Mouse (Mus musculus) gastrocnemius, postnatal 4 days (tissue): ENCODE results near the gene Slc12a8. TPM values are rescaled to one million over a fixed set of nuclear protein-coding genes. Genes with fewer than 3 reads are reported as not detected.
A peak's percentile ranks its signal among the peaks of the same experiment; 100 is the strongest.

Experiments used
- DNase-seq, 2 experiments: peaks; one replicate each; pipeline ENCODE4 v3.0.0; 2021 to 2022; ENCODE audit warnings: low spot score in 2 of 2, mixed read lengths in 2 of 2
- total RNA-seq, 2 experiments: library from RNA; stranded (reverse); gene quantifications; 2 replicates each; pipeline ENCODE4 v1.2.3; 2021

The Slc12a8 gene
- total RNA-seq, 2 experiments from 2014 or later: 0.52 TPM

GRCm38 (mm10) chr16:33609554-33609953, 92.4 kb downstream of the Slc12a8 start:
- no peak for DNase-seq

DNA sequence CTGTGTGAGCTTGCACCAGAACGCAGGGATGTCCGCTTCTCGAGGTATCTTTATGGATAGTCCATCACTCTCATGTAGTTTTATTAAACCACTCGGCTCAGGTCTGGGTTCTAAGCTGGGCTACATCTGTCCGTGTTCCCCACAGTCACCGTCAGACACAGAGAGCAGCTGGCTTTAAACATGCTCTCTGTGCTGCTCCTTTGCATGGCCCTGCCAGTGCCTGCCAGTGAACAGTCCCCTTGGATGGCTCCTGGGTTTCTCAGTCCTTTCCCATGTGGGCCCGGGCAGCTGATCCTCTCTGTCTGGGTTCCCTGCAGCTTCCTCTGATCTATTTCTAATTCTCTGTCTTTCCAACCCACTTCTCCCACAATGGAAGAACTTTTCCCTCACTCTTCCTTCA, 93.3 kb downstream of the Slc12a8 start:
- DNase-seq: no peak

- DNase-seq: no peak
Observed at GRCm38 (mm10) chr16:33611291-33611690, 94.2 kb downstream of the Slc12a8 start.

DNA sequence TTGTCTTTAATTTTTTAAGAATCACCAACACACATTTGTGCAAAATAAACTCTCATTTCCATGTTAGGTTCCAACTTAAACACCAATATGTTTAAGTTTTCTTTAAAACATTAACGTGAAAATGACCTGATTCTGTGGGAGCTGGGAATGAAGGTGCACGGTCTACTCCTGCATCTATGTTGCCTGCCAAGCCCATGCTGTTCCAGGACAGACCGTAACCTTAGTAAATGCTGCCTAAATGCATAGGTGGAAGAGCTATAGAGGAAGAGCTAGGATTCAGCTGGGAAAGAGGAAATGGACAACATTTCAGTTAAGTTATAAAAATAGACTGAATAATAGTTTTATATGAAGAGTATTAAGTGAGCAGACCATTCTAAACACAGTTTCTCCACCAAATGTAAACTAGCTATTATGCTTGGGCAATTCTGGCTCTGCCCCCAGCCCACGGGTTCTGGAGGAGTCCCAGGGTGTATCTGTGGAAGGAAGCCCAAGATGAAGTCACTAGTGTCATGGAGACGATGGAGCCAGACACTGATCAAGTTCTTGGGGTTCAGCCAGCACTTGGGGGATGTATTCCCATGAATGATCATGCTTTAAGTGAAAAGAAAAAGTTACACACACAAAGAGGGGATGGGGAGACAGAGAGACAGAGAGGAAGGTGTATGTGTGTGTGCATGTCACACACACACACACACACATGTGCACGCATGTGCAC, 95.1 kb downstream of the Slc12a8 start:
- DNase-seq: peak in 1 of 2 experiments; percentile 74

DNA sequence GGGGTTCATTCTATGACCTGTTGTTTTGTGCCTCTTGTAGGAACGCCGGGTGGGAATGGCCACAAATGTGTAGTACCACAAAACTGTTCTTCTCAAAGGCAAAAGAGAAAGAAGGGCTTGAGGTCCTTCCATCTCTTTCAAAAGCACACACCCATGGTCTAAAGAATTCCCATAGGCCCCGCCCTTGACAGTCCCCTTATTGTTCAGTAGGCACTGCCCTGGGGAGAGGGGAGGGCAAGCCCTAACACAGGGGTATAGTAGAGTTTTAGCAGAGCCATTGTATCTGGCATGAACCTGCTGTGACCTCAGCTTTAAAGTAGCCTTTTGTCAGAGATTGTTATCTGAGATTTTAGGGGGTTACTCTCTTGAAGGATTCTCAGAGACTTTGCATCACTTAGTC, 98.9 kb downstream of the Slc12a8 start:
- no peak for DNase-seq

DNA sequence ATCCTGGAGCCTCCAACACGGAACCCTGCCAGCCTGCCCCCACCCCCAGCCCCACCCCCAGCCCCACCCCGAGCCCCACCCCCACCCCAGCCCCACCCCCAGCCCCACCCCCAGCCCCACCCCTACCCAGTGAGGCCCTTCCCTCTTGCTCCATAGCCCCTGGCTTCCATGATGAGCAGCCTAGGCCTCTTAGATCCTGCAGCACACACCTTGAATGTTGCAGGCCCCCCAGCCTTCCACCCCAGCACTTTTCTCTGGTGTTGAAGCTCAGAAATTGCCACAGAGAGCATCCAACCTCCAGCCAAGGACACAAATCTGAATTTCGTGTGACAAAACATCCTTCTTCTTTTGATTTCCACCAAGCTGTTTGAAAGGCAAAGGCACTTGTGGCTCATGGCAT, 104.7 kb downstream of the Slc12a8 start:
- DNase-seq: no peak

- DNase-seq: no peak
Observed at GRCm38 (mm10) chr16:33624586-33624985, 107.5 kb downstream of the Slc12a8 start.

- no peak for DNase-seq
Observed at GRCm38 (mm10) chr16:33629539-33629938, 112.4 kb downstream of the Slc12a8 start.

- DNase-seq: no peak
Observed at GRCm38 (mm10) chr16:33635836-33636595, 118.9 kb downstream of the Slc12a8 start.

DNA sequence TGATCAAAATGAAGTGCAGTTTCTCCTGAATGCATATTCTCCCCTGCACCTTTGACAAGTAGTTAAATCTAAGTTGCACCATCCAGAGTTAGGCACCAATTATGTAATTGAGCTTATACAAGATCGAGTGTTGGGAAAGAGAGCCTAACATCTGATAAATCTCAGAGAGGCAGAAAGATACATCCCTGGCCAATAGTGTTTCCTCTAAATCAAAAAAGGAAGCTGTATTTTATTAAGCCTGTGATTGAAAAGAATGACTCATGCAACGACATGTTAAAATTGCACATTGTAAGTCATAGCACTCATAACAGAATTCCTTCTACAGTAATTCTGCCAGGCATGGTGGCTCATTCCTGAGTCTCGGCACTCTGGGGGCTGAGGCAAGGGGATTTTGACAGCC, 124.7 kb downstream of the Slc12a8 start:
- DNase-seq: no peak

DNA sequence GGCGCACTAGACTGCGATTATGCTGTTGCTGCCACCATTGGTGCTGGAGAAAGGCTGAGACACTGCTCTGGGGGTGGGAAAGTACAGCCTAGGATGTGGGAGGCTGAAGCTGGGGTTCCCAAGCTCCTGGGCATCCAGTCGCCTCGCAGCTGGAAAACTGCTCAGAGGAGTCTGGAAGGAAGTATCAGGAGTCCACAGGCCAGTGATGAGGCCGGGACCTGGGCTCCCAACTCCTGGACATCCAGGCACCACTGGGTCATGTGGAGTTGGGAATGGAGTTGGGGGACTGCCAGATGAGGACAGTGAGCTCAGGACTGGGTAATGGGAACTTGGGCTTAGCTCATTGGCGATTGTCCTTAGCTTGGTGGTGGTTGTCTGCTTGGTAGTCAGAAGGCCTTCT, 136.0 kb downstream of the Slc12a8 start:
- no peak for DNase-seq

- no peak for DNase-seq
Observed at GRCm38 (mm10) chr16:33655443-33655842, 138.3 kb downstream of the Slc12a8 start.

DNA sequence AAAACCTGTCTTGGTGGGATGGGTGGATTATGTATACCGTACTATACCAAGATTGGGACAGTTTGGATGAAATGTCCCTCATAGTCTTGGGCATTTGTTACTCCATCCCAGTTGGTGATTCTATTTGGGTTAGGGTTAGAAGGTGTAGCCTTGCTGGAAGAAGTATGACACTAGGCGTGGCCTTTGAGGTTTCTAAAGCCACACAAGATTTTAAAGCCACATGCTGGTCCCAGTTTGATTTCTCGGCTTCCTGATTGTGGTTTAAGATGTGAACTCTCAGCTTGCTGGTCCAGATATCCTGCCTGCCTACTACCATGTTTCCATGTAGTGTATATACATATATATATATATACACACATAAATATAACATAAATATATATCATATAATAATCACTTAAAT, 140.1 kb downstream of the Slc12a8 start:
- no peak for DNase-seq

GRCm38 (mm10) chr16:33658121-33658520, 141.0 kb downstream of the Slc12a8 start:
- no peak for DNase-seq

GRCm38 (mm10) chr16:33659521-33659920, 142.4 kb downstream of the Slc12a8 start:
- DNase-seq: no peak

DNA sequence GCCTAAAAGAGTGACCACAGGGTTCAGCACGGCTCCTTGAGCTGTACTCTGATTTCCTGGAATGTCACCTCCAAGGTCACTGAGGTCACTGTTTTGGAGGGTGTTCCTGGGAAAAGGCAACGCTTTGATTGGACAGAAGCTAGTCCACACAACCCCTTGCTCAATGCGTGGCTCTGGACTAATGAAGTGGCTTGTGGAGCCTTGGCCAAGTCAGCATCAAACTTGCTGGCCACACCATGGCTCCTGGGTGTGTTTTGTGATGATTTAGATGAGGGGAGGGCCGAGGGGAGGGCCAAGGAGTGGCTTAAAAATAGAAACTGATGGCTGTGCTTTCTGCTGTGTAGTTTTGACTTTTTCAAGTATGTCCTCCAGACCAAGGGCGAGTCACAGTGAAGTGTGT, 143.0 kb downstream of the Slc12a8 start:
- DNase-seq: no peak

DNA sequence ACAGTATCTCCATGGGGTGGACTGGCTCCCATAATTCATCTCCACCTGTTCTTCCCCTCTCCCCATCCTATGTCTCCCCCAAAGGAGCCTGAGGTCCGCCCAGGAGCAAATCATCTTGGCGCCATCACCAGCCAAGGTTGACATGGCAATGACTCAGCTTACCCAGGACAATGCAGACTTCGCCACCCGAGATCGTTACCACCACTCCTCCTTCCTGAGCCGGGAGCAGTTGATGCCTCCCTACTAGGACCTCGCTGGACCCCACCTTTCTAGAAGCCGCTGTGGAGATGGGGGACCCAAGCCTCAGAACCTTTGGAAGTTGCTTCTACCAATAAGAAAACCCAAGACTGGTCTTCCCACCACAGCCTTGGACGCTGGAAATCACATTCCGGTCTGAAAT, 145.7 kb downstream of the Slc12a8 start:
- DNase-seq: no peak

GRCm38 (mm10) chr16:33666226-33666625, 149.1 kb downstream of the Slc12a8 start:
- no peak for DNase-seq

DNA sequence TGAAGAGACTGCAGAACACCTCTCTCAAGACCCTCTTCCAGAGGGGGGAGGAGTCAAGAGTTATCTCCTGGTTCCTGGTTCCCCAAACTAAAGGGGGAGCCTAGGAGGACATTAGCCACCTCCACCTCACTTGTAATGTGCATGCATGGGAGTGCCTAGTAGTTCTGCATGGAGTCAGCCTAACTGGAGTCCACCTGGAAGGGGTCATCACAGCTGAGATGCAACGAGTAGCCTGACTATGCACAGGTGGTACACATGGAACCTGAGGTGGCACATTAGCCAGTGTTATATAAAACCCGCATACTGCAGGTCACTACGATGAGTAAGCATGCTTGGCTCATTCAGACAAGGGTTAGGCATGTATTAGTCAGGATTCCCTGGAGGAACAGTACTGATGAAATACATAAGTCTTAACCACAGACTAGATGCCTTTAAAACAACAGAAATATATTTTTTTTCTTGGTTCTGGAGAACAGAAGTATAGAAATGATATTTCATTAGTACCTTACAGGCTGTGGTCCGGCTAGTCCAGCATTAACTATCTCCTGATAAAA, 149.9 kb downstream of the Slc12a8 start:
- DNase-seq: no peak

DNA sequence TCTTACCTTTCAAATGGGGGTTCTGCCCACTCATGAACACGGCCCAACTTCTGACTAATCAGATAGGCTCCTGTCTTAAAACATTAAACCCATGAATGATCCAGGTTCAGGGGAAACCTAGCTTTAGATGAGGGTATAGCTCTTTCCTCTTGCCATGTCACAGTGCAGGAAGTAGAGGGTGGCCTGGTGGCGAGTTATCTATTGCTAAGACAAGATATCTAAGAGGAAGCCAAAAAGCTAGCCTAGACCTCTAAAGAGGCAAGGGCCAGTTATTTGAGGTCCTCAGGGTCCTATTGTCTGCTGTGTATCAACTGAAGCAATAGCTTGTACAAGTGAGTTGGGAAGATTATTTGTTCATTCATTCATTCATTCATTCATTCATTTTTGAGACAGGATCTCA, 151.3 kb downstream of the Slc12a8 start:
- no peak for DNase-seq

DNA sequence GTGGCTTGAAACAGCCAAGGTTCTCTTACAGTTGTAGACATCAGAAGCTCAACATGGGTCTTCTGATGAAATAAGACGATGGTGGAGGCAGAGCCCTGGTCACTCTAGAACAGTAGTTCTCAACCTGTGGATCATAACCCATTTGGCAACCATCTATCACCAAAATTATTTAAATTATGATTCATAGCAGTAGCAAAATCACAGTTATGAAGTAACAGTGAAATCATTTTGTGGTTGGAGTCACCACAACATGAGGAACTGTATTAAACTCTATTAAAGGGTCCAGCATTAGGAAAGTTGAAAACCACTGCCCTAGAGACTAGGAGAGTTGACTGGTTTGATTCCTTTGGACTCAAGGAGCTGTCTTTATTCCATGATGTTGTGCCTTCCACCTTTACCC, 151.9 kb downstream of the Slc12a8 start:
- no peak for DNase-seq

DNA sequence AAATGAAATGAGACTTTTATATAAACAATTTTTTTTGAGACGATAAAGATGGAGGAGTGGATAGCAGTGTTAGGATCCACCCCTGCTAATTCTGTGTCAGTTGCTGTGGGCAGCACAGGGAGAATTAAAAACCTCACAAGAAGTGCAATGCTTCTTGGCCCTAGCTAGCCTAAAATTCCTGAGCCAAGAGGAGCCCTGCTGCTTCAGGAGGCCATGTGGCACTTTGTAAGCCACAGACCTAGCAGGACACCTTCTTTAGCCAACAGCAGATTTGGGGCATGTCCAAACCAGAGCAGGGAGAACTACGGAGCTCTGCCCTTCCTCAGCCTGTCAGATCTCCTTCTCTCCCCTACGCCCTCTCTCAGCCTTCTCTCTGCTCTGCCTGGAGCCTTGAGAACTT, 153.2 kb downstream of the Slc12a8 start:
- DNase-seq: no peak

GRCm38 (mm10) chr16:33670933-33671332, 153.8 kb downstream of the Slc12a8 start:
- DNase-seq: no peak
